Mouse (Mus musculus) ES-Bruce4 (cell line): ENCODE data around the gene Itgb7. TPM values are rescaled to one million over a fixed set of nuclear protein-coding genes. Genes with fewer than 3 reads are reported as not detected.

Experiments used
- H3K27ac ChIP-seq: 2 replicates; pipeline ENCODE4 v1.5.1; 2012; ENCODE audit warnings: low read length, inconsistent platforms; ENCODE audit not compliant: insufficient read depth
- H3K27me3 ChIP-seq: 2 replicates; pipeline ENCODE4 v1.6.1; 2012; ENCODE audit warnings: mild to moderate bottlenecking, low read length, inconsistent platforms; ENCODE audit not compliant: control insufficient read depth, poor library complexity, insufficient read depth, severe bottlenecking
- H3K36me3 ChIP-seq: 2 replicates; pipeline ENCODE4 v1.6.1; 2012; ENCODE audit warnings: inconsistent platforms, mild to moderate bottlenecking, low read length, moderate library complexity; ENCODE audit not compliant: control insufficient read depth, poor library complexity, insufficient read depth, severe bottlenecking
- H3K4me1 ChIP-seq: one replicate; pipeline ENCODE4 v1.8.1; 2011; ENCODE audit warnings: low read length; ENCODE audit not compliant: control insufficient read depth, insufficient read depth
- H3K4me3 ChIP-seq: 2 replicates; pipeline ENCODE4 v1.5.1; 2011; ENCODE audit warnings: low read depth, mild to moderate bottlenecking, low read length
- H3K9ac ChIP-seq: 2 replicates; pipeline ENCODE4 v1.6.1; 2012; ENCODE audit warnings: low read depth, mild to moderate bottlenecking, inconsistent platforms; ENCODE audit not compliant: poor library complexity, severe bottlenecking
- H3K9me3 ChIP-seq: replicated peaks from 2 replicates; pipeline ENCODE4 v1.6.1; 2012; ENCODE audit warnings: mild to moderate bottlenecking, low read length, inconsistent platforms; ENCODE audit not compliant: control insufficient read depth, poor library complexity, insufficient read depth, severe bottlenecking
- CTCF ChIP-seq: IDR thresholded peaks from one replicate; pipeline ENCODE4 v1.8.1; 2011; ENCODE audit warnings: low read depth, low read length
- EP300 ChIP-seq: IDR thresholded peaks from 2 replicates; pipeline ENCODE4 v1.6.1; 2011; ENCODE audit warnings: low read depth, low read length; ENCODE audit not compliant: insufficient read depth
- POLR2A ChIP-seq: IDR thresholded peaks from one replicate; pipeline ENCODE4 v1.8.1; 2011; ENCODE audit warnings: low read length; ENCODE audit not compliant: insufficient read depth
- polyA plus RNA-seq: library from polyadenylated mRNA; stranded (reverse); fragments of >200 nt; gene quantifications from 2 replicates; pipeline ENCODE4 v1.2.4, GENCODE M21; 2011; ENCODE audit warnings: low read depth; ENCODE audit not compliant: missing spikeins, insufficient read depth, insufficient read length

The Itgb7 gene
- polyA plus RNA-seq, 1 experiment = 3.1 TPM

DNA sequence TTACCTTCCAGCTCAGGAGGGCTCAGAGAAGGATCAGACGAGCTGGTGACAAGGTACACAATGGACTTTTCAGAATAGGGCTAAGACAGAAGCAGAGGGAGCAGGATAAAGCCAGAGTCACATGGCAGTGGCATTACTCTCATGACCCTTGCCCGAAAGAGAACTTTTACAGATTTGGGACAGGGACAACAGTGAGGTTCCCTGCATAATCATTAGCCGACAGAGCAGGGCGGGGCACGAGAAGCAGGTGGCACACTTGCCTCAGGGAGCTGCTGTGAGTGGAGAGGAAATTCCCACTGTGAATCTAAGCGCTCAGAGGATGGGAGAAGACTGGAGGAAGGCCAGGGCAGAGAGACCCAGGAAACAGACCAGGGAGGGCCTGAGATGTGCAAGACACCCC, 42.9 kb downstream of the Itgb7 start:
- Histone ChIP-seq H3K9ac (no peak overlapping the region), H3K27me3 (no peaks in the 10 kb centered on the region), H3K4me1 (peaks cover 5% of the 10 kb centered on the region), H3K36me3 (no peaks in the 10 kb centered on the region), H3K4me3 (no peak overlapping the region), H3K9me3 (no peaks in the 10 kb centered on the region), H3K27ac (no peak overlapping the region)
- TF ChIP-seq CTCF = no peak
- TF ChIP-seq EP300 = no peak
- no peak for TF ChIP-seq POLR2A

DNA sequence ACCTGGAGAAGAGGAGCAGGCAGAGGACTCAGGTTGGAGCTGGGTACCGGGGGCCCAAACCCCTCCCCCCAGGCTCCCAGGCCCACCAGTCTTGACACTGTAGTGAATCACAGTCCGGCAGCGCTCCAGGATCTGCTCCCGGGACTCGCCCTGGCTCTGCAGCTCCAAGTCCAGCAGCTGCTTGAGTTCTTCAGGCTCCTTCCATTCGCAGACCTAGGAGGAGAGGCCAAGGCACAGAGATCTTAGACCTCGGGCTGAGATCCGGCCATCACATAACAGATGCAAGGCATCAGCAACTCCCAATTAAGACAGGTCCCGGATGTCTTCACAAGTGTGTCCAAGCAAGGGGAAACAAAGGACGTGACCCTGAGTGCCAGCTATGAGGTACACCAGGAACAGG, 43.6 kb downstream of the Itgb7 start:
- Histone ChIP-seq H3K36me3 (no peaks in the 10 kb centered on the region), H3K9ac (no peak overlapping the region), H3K4me1 (peaks cover 5% of the 10 kb centered on the region), H3K4me3 (no peak overlapping the region), H3K27me3 (no peaks in the 10 kb centered on the region), H3K9me3 (no peaks in the 10 kb centered on the region), H3K27ac (no peak overlapping the region)
- TF ChIP-seq EP300 (no peak), CTCF (no peak), POLR2A (no peak)

DNA sequence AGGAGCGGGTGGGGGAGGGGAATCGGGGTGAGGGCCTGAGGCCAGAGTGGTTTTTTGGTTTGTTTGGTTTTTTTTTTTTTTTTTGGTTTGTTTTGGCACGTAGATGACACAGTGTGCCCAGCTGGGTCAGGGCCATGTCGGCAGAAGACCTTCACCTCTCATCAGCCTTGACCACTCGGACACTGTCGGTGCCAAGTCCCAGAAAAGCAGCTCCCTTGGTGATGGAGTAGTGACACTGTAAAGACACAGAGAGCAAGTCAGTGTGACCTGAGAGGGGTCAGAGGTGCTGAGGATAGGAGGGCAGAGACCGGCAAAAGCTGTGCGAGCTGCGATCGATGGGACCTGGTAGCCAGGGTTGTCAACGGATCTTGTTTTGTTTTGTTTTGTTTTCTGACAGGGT, 45.5 kb downstream of the Itgb7 start:
- H3K36me3 ChIP-seq = no peaks in the 10 kb centered on the region

DNA sequence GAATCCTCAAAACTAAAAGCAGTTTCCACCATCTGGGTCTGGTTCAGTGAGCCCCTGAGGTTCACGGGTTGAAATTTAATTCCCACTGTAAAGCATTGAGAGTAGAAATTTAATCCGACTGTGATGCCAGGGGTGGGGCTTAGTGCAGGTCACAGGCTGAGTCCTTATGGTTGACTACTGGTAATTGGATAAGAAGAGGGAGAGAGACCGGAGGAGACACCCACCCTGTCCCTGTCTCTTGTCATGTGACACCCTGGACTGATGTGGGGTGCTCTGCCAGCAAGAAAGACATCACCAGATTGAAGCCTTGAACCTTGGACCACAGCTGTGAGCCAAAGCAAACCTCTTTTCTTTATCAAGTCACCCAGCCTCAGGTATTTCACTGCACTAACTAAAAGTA, 48.7 kb downstream of the Itgb7 start:
- Histone ChIP-seq H3K27me3 (no peaks in the 10 kb centered on the region), H3K27ac (no peak overlapping the region), H3K9ac (no peak overlapping the region), H3K9me3 (no peaks in the 10 kb centered on the region), H3K36me3 (no peaks in the 10 kb centered on the region), H3K4me1 (no peaks in the 10 kb centered on the region), H3K4me3 (no peak overlapping the region)
- TF ChIP-seq POLR2A = no peak
- no peak for TF ChIP-seq CTCF
- no peak for TF ChIP-seq EP300

More for the DNA sequence above, 45.5 kb downstream of the Itgb7 start:
- TF ChIP-seq POLR2A = no peak
- TF ChIP-seq CTCF = no peak
- TF ChIP-seq EP300 = no peak
- H3K9ac ChIP-seq = no peak overlapping the region
- H3K27ac ChIP-seq = no peak overlapping the region
- H3K4me1 ChIP-seq = peaks cover 3% of the 10 kb centered on the region
- H3K9me3 ChIP-seq = no peaks in the 10 kb centered on the region
- no peaks in the 10 kb centered on the region for H3K27me3 ChIP-seq
- H3K4me3 ChIP-seq = no peak overlapping the region

GRCm38 (mm10) chr15:102179924-102180323, 51.8 kb downstream of the Itgb7 start:
- Histone ChIP-seq H3K4me3 (peak overlapping the region; percentile 59), H3K27ac (peak overlapping the region; percentile 13; the same call in 1 of the 2 replicates), H3K4me1 (no peaks in the 10 kb centered on the region), H3K9me3 (no peaks in the 10 kb centered on the region), H3K36me3 (no peaks in the 10 kb centered on the region), H3K27me3 (no peaks in the 10 kb centered on the region), H3K9ac (peak overlapping the region; percentile 50)
- no peak for TF ChIP-seq EP300
- TF ChIP-seq POLR2A = no peak
- TF ChIP-seq CTCF = no peak

DNA sequence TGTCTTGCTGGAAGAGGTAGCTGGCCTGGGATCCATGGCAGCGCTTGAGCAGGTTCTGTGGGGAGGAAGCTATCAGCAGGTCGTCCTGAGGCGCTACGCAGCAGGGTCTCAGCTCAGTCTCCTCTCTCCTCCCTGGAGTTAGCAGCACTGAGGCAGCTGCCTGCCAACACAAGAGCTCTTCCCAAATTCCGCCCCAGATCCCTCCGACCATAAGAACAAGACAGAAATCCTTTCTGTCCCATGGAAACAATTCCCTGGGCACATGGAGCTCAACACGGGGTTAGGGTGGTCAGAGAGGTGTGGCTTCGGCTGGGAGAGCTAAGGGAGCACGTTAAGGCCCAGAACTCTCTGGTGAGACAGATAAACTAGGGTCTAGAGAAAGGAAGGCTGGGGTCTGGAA, 52.6 kb downstream of the Itgb7 start:
- no peaks in the 10 kb centered on the region for H3K9me3 ChIP-seq
- H3K36me3 ChIP-seq = no peaks in the 10 kb centered on the region
- peak overlapping the region; percentile 59 for H3K4me3 ChIP-seq
- TF ChIP-seq EP300 = no peak
- TF ChIP-seq POLR2A = no peak
- peak overlapping the region; percentile 50 for H3K9ac ChIP-seq
- H3K27ac ChIP-seq = peak overlapping the region; percentile 51
- H3K4me1 ChIP-seq = no peaks in the 10 kb centered on the region
- H3K27me3 ChIP-seq = no peaks in the 10 kb centered on the region
